Mouse (Mus musculus): Measurements from ENCODE around the gene E130218I03Rik. TPM values are rescaled to one million over a fixed set of nuclear protein-coding genes. Genes with fewer than 3 reads are reported as not detected.

Gene E130218I03Rik
- polyA plus RNA-seq (2015; fragmentation: Nextera tagmentation; extraction: Ambion mirVana), result 0.17 TPM in 1 of 2 replicates, not detected in the other

DNA sequence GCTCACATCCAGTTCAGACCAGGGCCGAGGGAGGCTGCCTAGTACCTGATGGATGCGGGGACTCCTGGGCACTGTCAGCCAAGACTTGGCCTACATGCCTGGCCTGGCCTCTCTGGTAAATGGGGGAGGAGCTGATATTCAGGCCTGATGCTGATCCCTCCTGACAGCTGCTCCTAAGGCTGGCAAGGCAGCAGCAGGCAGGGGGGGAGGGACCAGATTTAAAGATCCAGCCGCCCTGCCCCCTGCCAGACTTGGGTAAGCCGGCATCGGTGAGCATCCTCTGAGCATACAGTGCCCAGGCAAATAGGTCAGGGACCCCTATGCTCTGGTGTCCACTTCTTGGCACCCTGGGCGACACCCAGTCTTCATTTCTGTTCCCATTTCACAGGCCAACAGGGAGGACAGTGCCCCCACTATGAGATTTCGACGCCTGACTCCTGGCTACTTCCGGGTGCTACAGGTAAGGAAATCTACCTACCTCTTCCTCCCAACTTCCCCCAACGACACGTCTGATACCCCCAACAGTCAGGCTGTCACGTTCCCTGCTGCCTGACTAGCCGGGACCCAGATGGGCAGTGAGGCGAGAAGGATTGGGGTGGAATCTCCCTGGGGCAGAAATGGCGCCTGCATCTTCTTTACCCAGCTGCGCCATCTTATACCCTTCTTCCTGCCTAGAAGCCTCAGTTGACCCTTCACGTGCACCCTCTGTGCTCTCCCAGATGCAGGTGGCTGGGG lies at the start of gene E130218I03Rik:
Gene E130218I03Rik (plus strand): TSS at position 147 of the 735 bp plus-strand sequence.

DNA sequence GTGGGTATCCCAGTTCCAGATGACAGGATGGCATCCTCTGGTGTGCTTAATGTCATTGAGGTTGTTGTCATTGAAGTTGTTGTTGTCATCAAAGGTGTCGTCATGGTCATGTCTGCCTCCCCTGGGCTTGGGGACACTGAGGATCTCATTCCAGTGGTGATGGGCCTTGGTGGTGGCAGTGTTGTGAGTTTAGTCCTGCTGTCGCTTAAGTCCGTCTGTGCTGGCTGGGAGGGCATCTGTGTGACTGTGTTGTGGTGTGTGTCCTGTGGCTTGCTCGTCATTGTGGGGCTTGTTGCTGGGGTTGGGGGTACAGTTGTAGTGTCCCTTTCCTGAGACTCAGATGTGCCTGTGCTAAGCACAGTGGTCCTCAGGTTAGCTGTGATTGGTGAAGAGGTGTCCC lies 40.6 kb upstream of the E130218I03Rik start, which contains the start of gene Gm7534:
Gene Gm7534 (minus strand): TSS at position 101 of the 400 bp plus-strand sequence.

DNA sequence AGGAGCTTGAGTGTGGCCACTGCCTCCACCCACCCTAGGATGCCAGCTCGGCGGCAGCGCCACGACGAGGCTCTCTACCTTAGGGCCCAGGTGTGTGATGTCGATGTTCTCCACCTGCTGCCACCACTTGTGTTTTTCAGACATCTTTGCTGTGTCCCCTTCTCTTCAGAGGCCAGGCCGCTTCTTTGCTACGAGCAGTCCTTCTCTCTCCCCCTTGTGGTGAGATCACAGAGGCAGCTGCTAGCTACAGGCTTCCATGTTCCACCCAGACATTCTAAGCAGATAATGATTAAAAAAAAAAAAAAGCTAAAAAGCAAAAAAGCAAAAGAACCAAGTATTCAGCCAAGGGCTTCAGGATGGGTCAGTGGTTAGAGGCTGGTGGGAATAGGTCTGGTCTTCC lies 16.3 kb upstream of the E130218I03Rik start, which contains the start of gene Catsper4:
Gene Catsper4 (minus strand): TSS at position 190 of the 400 bp plus-strand sequence.

DNA sequence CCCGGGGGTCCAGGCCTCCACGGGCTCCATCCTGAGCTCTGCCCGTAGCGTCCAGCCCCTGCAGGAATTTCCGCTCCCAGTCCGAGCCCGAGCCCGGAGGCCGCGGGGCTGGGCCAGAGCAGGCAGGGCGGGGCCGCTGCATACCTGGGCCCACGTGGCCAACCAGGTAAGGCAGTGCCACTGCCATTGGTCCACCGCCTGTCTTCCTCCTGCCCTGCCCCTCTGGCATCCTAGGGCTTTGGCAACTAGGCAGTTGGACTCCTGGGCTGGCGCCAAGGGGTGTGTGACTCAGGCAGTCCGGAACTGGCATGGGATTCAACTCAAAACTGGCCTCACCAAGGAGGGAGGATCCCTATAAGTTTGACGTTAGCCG lies 5.2 kb upstream of the E130218I03Rik start, which contains the start of gene Cnksr1:
Gene Cnksr1 (minus strand): TSS at position 121 of the 373 bp plus-strand sequence.

DNA sequence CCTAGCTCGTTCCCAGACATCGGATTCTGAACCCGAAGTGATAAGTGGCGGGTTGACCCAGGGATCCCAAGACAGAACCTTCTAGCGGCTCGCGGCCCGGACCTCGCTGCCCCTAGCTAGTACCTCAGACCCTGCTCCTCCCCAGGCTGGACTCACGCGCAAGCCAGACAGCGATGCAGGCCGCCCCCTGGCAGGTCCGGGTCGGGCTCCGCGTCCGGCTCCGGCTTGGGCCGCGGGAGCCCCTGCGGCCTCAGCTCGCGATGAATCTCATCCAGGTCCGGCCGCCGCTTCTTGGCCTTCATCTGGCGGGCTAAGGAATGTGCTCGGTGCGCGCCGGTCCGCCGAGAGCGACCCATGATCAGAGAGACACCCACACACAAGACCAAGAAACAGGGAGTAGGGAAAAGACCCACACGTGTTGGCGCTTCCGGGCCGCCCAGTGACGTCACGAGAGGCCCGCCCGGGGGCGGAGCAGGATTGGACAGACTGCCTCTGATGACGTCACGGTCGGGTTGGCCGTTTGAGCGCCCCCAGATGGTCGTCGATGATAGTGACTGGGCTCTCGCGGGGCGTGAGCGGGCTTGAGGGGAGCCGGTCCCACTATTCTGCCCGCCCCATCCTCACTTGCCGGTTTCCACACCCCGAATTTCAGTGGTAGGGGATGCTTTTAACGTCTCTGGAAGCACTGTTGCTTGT lies 1.8 kb downstream of the E130218I03Rik start, which contains the start of gene Zfp593:
Gene Zfp593 (minus strand): TSS at position 445 of the 696 bp plus-strand sequence.

DNA sequence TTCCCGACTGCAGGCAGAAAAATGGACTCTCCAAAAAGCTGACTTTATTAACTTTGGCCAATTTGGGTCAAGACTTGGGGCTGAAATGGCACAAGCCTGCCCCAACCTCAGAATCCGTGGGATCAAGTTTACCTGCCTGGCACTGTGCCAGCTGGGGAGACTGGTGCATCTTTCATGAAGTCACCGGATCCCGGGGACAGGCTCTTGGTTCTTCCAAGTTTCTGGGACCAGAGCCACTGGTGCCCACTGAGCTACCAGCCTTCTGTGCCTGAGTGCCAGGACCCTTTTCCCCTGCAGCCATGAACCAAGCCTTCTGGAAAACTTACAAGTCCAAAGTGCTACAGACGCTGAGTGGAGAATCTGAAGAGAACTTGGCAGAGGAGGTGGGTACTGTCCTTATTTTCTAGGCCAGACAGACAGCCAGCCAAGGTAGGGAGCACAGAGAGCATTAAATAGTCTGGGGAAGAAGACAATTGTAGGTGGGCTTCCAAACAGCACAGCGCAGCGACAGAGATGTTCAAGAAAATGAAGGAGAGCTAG lies 3.3 kb downstream of the E130218I03Rik start, which contains the start of gene Gm30191:
Gene Gm30191 (plus strand): TSS at position 217 of the 540 bp plus-strand sequence.

DNA sequence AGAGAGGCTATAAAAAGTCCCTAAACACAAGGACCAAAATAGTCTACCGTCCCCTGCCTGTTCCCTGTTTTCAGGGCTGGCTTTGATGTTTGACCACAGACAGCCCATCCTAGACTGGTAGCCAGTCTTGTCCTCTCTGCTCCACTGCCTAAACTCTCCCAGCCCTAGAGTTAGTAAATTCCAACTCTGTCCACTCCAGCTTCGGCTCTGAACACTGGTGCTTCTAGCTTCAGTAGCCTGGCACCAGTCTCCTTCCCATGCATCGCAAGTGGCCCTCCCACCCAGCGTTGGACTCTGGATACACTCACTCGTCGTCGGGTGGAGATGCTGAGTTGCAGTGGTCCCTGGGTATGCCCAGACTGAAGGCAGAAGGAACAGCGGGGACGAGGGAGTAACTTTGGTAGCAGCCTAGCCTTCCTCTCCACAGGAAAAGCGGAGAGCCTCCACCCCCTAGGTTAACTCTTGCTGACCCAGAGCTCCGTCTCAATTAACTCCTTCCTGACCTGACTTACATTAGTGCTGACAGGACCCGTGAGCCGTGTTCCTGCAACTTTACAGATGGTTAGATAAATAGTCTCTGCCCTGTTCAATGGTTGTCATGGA lies 10.4 kb downstream of the E130218I03Rik start, which contains the start of gene Grrp1:
Gene Grrp1 (minus strand): TSS at position 385 of the 603 bp plus-strand sequence.

DNA sequence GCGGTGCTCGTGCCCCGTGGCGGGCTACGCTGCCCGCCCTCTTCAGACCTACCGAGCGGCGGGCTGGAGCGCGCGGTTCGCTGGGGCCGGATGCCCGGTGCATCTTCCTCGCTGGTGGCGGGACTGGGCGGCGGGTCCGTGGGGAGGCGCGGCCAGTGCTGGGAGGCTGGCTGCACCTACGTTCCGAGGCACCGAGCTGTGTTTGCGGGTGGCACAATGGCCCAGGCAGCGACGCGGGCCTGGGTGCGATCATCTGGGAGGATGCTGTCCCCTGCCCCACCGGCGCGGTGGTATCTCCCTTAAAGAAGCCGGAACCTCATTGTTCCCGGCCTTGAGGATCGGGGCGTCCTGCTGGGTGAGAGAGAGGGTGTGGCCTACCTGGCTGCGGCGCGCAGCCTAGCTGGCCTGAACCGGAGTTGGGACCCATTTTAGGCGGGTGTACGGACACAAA lies 44.1 kb downstream of the E130218I03Rik start, which contains the start of gene Pdik1l:
Gene Pdik1l (minus strand): TSS at position 321 of the 451 bp plus-strand sequence.

Other genes starting within 250 kb of the E130218I03Rik start
- gene Dhdds, start 242.7 kb upstream of the E130218I03Rik start, polyA plus RNA-seq (2015; fragmentation: Nextera tagmentation; extraction: Ambion mirVana), result 25.2 and 34.1 TPM in 2 replicates
- 0.04 and 0.09 TPM in 2 replicates for gene Lin28a, start 224.8 kb upstream of the E130218I03Rik start, polyA plus RNA-seq (2015; fragmentation: Nextera tagmentation; extraction: Ambion mirVana)
- not detected in 2 replicates for gene Zfp683, start 189.8 kb upstream of the E130218I03Rik start, polyA plus RNA-seq (2015; fragmentation: Nextera tagmentation; extraction: Ambion mirVana)
- 0.92 TPM in 1 of 2 replicates, not detected in the other for gene Crybg2, start 182.8 kb upstream of the E130218I03Rik start, polyA plus RNA-seq (2015; fragmentation: Nextera tagmentation; extraction: Ambion mirVana)
- 24.9 and 36.6 TPM in 2 replicates for gene Cd52, start 148.6 kb upstream of the E130218I03Rik start, polyA plus RNA-seq (2015; fragmentation: Nextera tagmentation; extraction: Ambion mirVana)
- gene Ubxn11, start 141.1 kb upstream of the E130218I03Rik start, polyA plus RNA-seq (2015; fragmentation: Nextera tagmentation; extraction: Ambion mirVana), result 4.0 and 8.7 TPM in 2 replicates
- gene Sh3bgrl3, start 114.9 kb upstream of the E130218I03Rik start, polyA plus RNA-seq (2015; fragmentation: Nextera tagmentation; extraction: Ambion mirVana), result 308 and 310 TPM in 2 replicates
- 24.0 and 39.9 TPM in 2 replicates for gene Cep85, start 56.5 kb upstream of the E130218I03Rik start, polyA plus RNA-seq (2015; fragmentation: Nextera tagmentation; extraction: Ambion mirVana)
- gene Gm7534, start 40.7 kb upstream of the E130218I03Rik start, polyA plus RNA-seq (2015; fragmentation: Nextera tagmentation; extraction: Ambion mirVana), result not detected in 2 replicates
- not detected in 2 replicates for gene Catsper4, start 16.3 kb upstream of the E130218I03Rik start, polyA plus RNA-seq (2015; fragmentation: Nextera tagmentation; extraction: Ambion mirVana)
- gene Cnksr1, start 5.3 kb upstream of the E130218I03Rik start, polyA plus RNA-seq (2015; fragmentation: Nextera tagmentation; extraction: Ambion mirVana), result 0.46 and 0.55 TPM in 2 replicates
- 17.0 and 19.2 TPM in 2 replicates for gene Zfp593, start 1.9 kb downstream of the E130218I03Rik start, polyA plus RNA-seq (2015; fragmentation: Nextera tagmentation; extraction: Ambion mirVana)
- not detected in 2 replicates for gene Gm30191, start 3.3 kb downstream of the E130218I03Rik start, polyA plus RNA-seq (2015; fragmentation: Nextera tagmentation; extraction: Ambion mirVana)
- 11.8 and 12.2 TPM in 2 replicates for gene Grrp1, start 10.4 kb downstream of the E130218I03Rik start, polyA plus RNA-seq (2015; fragmentation: Nextera tagmentation; extraction: Ambion mirVana)
- gene Pdik1l, start 44.2 kb downstream of the E130218I03Rik start, polyA plus RNA-seq (2015; fragmentation: Nextera tagmentation; extraction: Ambion mirVana), result 12.5 and 15.1 TPM in 2 replicates
- gene Trim63, start 71.5 kb downstream of the E130218I03Rik start, polyA plus RNA-seq (2015; fragmentation: Nextera tagmentation; extraction: Ambion mirVana), result 0.41 and 0.68 TPM in 2 replicates
- gene Slc30a2, start 99.5 kb downstream of the E130218I03Rik start, polyA plus RNA-seq (2015; fragmentation: Nextera tagmentation; extraction: Ambion mirVana), result 5.0 and 7.6 TPM in 2 replicates
- 1.0 and 1.9 TPM in 2 replicates for gene Extl1, start 140.2 kb downstream of the E130218I03Rik start, polyA plus RNA-seq (2015; fragmentation: Nextera tagmentation; extraction: Ambion mirVana)
- 6.1 and 6.2 TPM in 2 replicates for gene Pafah2, start 152.7 kb downstream of the E130218I03Rik start, polyA plus RNA-seq (2015; fragmentation: Nextera tagmentation; extraction: Ambion mirVana)
- 570 and 1,127 TPM in 2 replicates for gene Stmn1, start 224.7 kb downstream of the E130218I03Rik start, polyA plus RNA-seq (2015; fragmentation: Nextera tagmentation; extraction: Ambion mirVana)

Data from adrenal gland, postnatal 0 days (tissue).